ENCODE assay signal across 32 mouse cellular contexts in the genomic region with DNA sequence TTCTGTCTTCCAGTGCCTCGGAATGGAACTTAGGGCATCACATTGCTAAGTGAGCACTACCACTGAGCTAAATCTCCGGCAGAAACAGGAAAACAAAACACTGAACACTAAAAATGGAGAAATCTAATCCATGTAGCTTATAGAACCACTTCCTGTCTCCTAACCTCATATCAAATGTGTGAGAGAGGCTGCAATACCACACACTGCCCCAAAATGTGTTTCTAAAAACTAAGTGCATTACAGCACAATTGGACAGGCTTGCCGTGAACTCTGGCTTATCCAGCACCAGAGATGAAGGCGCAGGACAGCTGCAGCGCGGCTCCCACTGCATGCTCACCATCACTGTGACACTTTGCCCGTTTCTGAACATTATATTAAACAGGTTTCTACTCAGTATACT. TPM values are rescaled to one million over a fixed set of nuclear protein-coding genes. Genes with fewer than 3 reads are reported as not detected.
DNase-seq lines count a peak whose midpoint lies in the region; ATAC-seq lines count a peak whose summit lies in the region.
"Had no signal": no experiment of that assay in that cellular context is flagged by ENCODE, and none has a peak within 500 bp of the region (broad histone marks: within the 10 kb centered on the region; RNA-seq: fewer than 3 reads in every experiment).

No protein-coding gene starts in this region.

- no peak for ATAC-seq in embryonic facial prominence, embryonic 13.5 days (ENCODE audit: insufficient number of reproducible peaks, insufficient read depth, low FRiP score, low TSS enrichment, low read depth)
- ATAC-seq in hematopoietic stem cell, adult 5-6 weeks (replicated peaks in 1 of 2; ENCODE audit: insufficient read depth in 1 of 2, low FRiP score in 2 of 2, low TSS enrichment in 1 of 2, low read depth in 1 of 2, poor library complexity in 2 of 2, severe bottlenecking in 2 of 2): 0 out of 4 replicates have a peak, but pooled peaks have one; percentile 27 to 60
- ATAC-seq in neural tube, embryonic 15.5 days (ENCODE audit: low FRiP score): no peak
- ATAC-seq: forebrain, postnatal 0 days; hindbrain, embryonic 16.5 days; intestine, postnatal 0 days; midbrain, embryonic 16.5 days had no signal

- H3K4me3 ChIP-seq in embryonic facial prominence, embryonic 13.5 days: no peak overlapping the region
- no peak overlapping the region for H3K4me3 ChIP-seq in embryonic facial prominence, embryonic 10.5 days
- H3K4me3 ChIP-seq in neural tube, embryonic 15.5 days (replicated peaks): no peak overlapping the region
- H3K4me3 ChIP-seq: embryonic facial prominence, embryonic 15.5 days; forebrain, embryonic 12.5 days; limb, embryonic 13.5 days; lung, embryonic 15.5 days; neural tube, embryonic 13.5 days had no signal

- no peak for DNase-seq in embryonic facial prominence, embryonic 10.5 days (ENCODE audit: low spot score)
- peak; percentile 12 for DNase-seq in thymus, postnatal 25 days
- DNase-seq in thymus, postnatal 14 days: no peak
- no peak for DNase-seq in spleen, adult 12 weeks (ENCODE audit: low spot score)
- no peak for DNase-seq in c-Kit-positive CD71-positive TER-119-positive erythroid progenitor cells, embryonic 14.5 days (ENCODE audit: low spot score)
- DNase-seq: adrenal gland, postnatal 10 days; cerebellum, adult 11 months; cerebellum, adult 9-11 months; forebrain, postnatal 0 days; gastrocnemius, postnatal 25 days; heart, adult 11 months; heart, postnatal 4 days; kidney, adult 9 months; kidney, postnatal 10 days; layer of hippocampus, adult 9-11 months; retina, postnatal 1 day; right cerebral cortex, postnatal 14 days had no signal

- 0 out of 2 replicates have a peak overlapping the region, but pooled peaks have one; percentile 9 for H3K4me2 ChIP-seq in embryonic facial prominence, embryonic 13.5 days
- no peak overlapping the region for H3K4me2 ChIP-seq in neural tube, embryonic 15.5 days
- H3K4me2 ChIP-seq: embryonic facial prominence, embryonic 15.5 days; forebrain, embryonic 12.5 days; heart, embryonic 11.5 days; limb, embryonic 13.5 days; liver, embryonic 11.5 days; lung, embryonic 15.5 days; midbrain, embryonic 11.5 days; neural tube, embryonic 13.5 days had no signal

- H3K36me3 ChIP-seq in embryonic facial prominence, embryonic 13.5 days: no peaks in the 10 kb centered on the region
- H3K36me3 ChIP-seq in embryonic facial prominence, embryonic 10.5 days (replicated peaks): no peaks in the 10 kb centered on the region
- H3K36me3 ChIP-seq in neural tube, embryonic 15.5 days: no peaks in the 10 kb centered on the region
- H3K36me3 ChIP-seq: embryonic facial prominence, embryonic 15.5 days; forebrain, embryonic 12.5 days; limb, embryonic 13.5 days; lung, embryonic 15.5 days; neural tube, embryonic 13.5 days had no signal

- no peaks in the 10 kb centered on the region for H3K9me3 ChIP-seq in embryonic facial prominence, embryonic 13.5 days
- H3K9me3 ChIP-seq in embryonic facial prominence, embryonic 10.5 days: no peaks in the 10 kb centered on the region
- no peaks in the 10 kb centered on the region for H3K9me3 ChIP-seq in neural tube, embryonic 15.5 days (replicated peaks)
- H3K9me3 ChIP-seq: embryonic facial prominence, embryonic 15.5 days; forebrain, embryonic 12.5 days; limb, embryonic 13.5 days; lung, embryonic 15.5 days; neural tube, embryonic 13.5 days had no signal

- WGBS in embryonic facial prominence, embryonic 13.5 days: 68% methylated on average over 7 of the region's 7 CpGs
- WGBS in embryonic facial prominence, embryonic 10.5 days: 79% methylated on average over 7 of the region's 7 CpGs
- WGBS in neural tube, embryonic 15.5 days: 84% methylated on average over 7 of the region's 7 CpGs

- H3K4me1 ChIP-seq in embryonic facial prominence, embryonic 13.5 days: peaks cover 26% of the 10 kb centered on the region
- peaks cover 32% of the 10 kb centered on the region for H3K4me1 ChIP-seq in embryonic facial prominence, embryonic 10.5 days
- H3K4me1 ChIP-seq in neural tube, embryonic 15.5 days: peaks cover 38% of the 10 kb centered on the region

- no peak overlapping the region for H3K9ac ChIP-seq in embryonic facial prominence, embryonic 13.5 days
- no peak overlapping the region for H3K9ac ChIP-seq in neural tube, embryonic 15.5 days (replicated peaks)
- H3K9ac ChIP-seq: embryonic facial prominence, embryonic 15.5 days; forebrain, embryonic 12.5 days; forebrain, postnatal 0 days; limb, embryonic 13.5 days; lung, embryonic 15.5 days; neural tube, embryonic 13.5 days had no signal

- no peak overlapping the region for H3K27ac ChIP-seq in embryonic facial prominence, embryonic 13.5 days
- no peak overlapping the region for H3K27ac ChIP-seq in embryonic facial prominence, embryonic 10.5 days (replicated peaks)
- no peak overlapping the region for H3K27ac ChIP-seq in neural tube, embryonic 15.5 days (replicated peaks)
- H3K27ac ChIP-seq: embryonic facial prominence, embryonic 15.5 days; forebrain, embryonic 12.5 days; limb, embryonic 13.5 days; lung, embryonic 15.5 days; neural tube, embryonic 13.5 days had no signal

- H3K27me3 ChIP-seq in embryonic facial prominence, embryonic 13.5 days: no peaks in the 10 kb centered on the region
- 0 out of 2 replicates have a peak, but pooled peaks cover 2% of the 10 kb centered on the region for H3K27me3 ChIP-seq in embryonic facial prominence, embryonic 10.5 days (replicated peaks; ENCODE audit: low read depth, poor library complexity, severe bottlenecking)
- H3K27me3 ChIP-seq in neural tube, embryonic 15.5 days (replicated peaks): no peaks in the 10 kb centered on the region
- H3K27me3 ChIP-seq: CH12.LX; embryonic facial prominence, embryonic 15.5 days; forebrain, embryonic 12.5 days; limb, embryonic 13.5 days; neural tube, embryonic 13.5 days had no signal

RNA-seq across cellular contexts. Expression of a gene that starts 5.3 kb away (rescaled TPM):
- polyA plus RNA-seq in embryonic facial prominence, embryonic 13.5 days (2015; fragmentation: Nextera tagmentation; extraction: Ambion mirVana): 22.2 and 24.0 TPM in 2 replicates
- 23.6 and 27.5 TPM in 2 replicates for polyA plus RNA-seq in embryonic facial prominence, embryonic 10.5 days (2016; fragmentation: Nextera tagmentation; extraction: Ambion mirVana)
- 27.3 and 37.4 TPM in 2 replicates for total RNA-seq in hematopoietic stem cell, adult 5-6 weeks (2017)
- polyA plus RNA-seq in neural tube, embryonic 15.5 days (2015; fragmentation: Nextera tagmentation; extraction: Ambion mirVana): 50.4 and 57.4 TPM in 2 replicates

Comparison
In these comparisons a context has a peak if more than half of its experiments do, and no peak if none do; other contexts are left out.
1. ATAC-seq: peak in hematopoietic stem cell, adult 5-6 weeks (2 of 2); none in embryonic facial prominence, embryonic 13.5 days (single experiment) and neural tube, embryonic 15.5 days (single experiment).